Mouse (Mus musculus) embryonic facial prominence, embryonic 13.5 days (tissue): ENCODE data around the gene Stmn1. TPM values are rescaled to one million over a fixed set of nuclear protein-coding genes. Genes with fewer than 3 reads are reported as not detected.

Experiments
- ATAC-seq: fragments of 200-750 bp; cut with Nextera tagmentation; 2 replicates; pipeline ENCODE4 v1.8.0; 2017; ENCODE audit warnings: low read depth; ENCODE audit not compliant: insufficient number of reproducible peaks, insufficient read depth, low FRiP score, low TSS enrichment
- H3K27ac ChIP-seq: fragments of 300-500 bp; sonication (generic); 2 replicates; pipeline ENCODE4 v1.5.1; 2015; ENCODE audit warnings: moderate library complexity, mild to moderate bottlenecking, inconsistent platforms
- H3K27me3 ChIP-seq: fragments of 300-500 bp; sonication (generic); 2 replicates; pipeline ENCODE4 v1.6.1; 2015; ENCODE audit warnings: mild to moderate bottlenecking, inconsistent platforms
- H3K36me3 ChIP-seq: fragments of 300-500 bp; sonication (generic); 2 replicates; pipeline ENCODE4 v1.6.1; 2015; ENCODE audit warnings: mild to moderate bottlenecking, inconsistent platforms
- H3K4me1 ChIP-seq: fragments of 300-500 bp; sonication (generic); 2 replicates; pipeline ENCODE4 v1.6.1; 2015; ENCODE audit warnings: inconsistent platforms
- H3K4me2 ChIP-seq: fragments of 300-500 bp; sonication (generic); 2 replicates; pipeline ENCODE4 v1.6.1; 2015; ENCODE audit warnings: moderate library complexity, mild to moderate bottlenecking, inconsistent platforms
- H3K4me3 ChIP-seq: fragments of 300-500 bp; sonication (generic); 2 replicates; pipeline ENCODE4 v1.5.1; 2015; ENCODE audit warnings: mild to moderate bottlenecking, inconsistent platforms
- H3K9ac ChIP-seq: fragments of 300-500 bp; sonication (generic); 2 replicates; pipeline ENCODE4 v1.6.1; 2015; ENCODE audit warnings: mild to moderate bottlenecking, inconsistent platforms
- H3K9me3 ChIP-seq: fragments of 300-500 bp; sonication (generic); 2 replicates; pipeline ENCODE4 v1.6.1; 2016; ENCODE audit warnings: inconsistent platforms
- WGBS: fragments of 180-500 bp; shearing (Covaris S2); methylation state at CpG from one replicate; pipeline ENCODE4 v1.1.7; 2015; ENCODE audit warnings: mixed read lengths; 5-methylcytosine and 5-hydroxymethylcytosine counted together
- polyA plus RNA-seq: library from polyadenylated mRNA; unstranded; fragments of >200 nt; fragmentation: Nextera tagmentation; extraction: Ambion mirVana; gene quantifications from 2 replicates; pipeline ENCODE4 v1.2.1, GENCODE M21; 2015

Gene Stmn1
- polyA plus RNA-seq, 1 experiment from 2014 or later = 2,313 TPM

- Histone ChIP-seq H3K9me3 (no peaks in the 10 kb centered on the region), H3K27ac (no peak overlapping the region), H3K4me3 (no peak overlapping the region), H3K4me1 (peaks cover 4% of the 10 kb centered on the region), H3K4me2 (no peak overlapping the region), H3K9ac (no peak overlapping the region), H3K36me3 (no peaks in the 10 kb centered on the region), H3K27me3 (peaks cover 3% of the 10 kb centered on the region)
- no peak for ATAC-seq
- WGBS = 62% methylated on average over 7 of the region's 7 CpGs
These were observed 23.2 kb upstream of the Stmn1 start for GRCm38 (mm10) chr4:134444949-134445348.

- Histone ChIP-seq H3K27me3 (peaks cover 8% of the 10 kb centered on the region), H3K4me2 (no peak overlapping the region), H3K27ac (no peak overlapping the region), H3K9me3 (no peaks in the 10 kb centered on the region), H3K4me3 (no peak overlapping the region), H3K9ac (no peak overlapping the region), H3K36me3 (no peaks in the 10 kb centered on the region), H3K4me1 (peaks cover 9% of the 10 kb centered on the region)
- 61% methylated on average over 1 of the region's 1 CpGs for WGBS
- ATAC-seq = no peak
These were observed 22.6 kb upstream of the Stmn1 start for GRCm38 (mm10) chr4:134445489-134445888.

DNA sequence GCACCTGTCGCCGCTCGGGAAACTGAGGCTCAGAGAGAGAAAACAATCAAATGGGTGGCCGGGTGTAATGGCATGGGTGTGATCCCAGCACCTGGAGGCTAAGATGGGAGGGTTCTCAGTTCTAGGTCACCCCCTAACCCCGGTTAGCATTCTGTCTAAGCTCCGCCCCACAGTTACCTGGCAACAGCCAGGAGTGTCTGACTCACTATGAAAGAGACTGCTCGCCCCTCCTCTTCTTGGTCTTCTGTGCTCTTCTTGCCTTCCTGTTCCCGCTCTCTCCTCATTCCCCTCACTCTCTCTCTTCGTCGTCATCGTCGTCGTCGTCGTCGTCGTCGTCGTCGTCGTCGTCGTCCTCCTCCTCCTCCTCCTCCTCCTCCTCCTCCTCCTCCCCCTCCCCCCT lies 20.2 kb upstream of the Stmn1 start:
- WGBS = 53% methylated on average over 23 of the region's 23 CpGs
- Histone ChIP-seq H3K4me3 (no peak overlapping the region), H3K27ac (no peak overlapping the region), H3K9me3 (no peaks in the 10 kb centered on the region), H3K36me3 (no peaks in the 10 kb centered on the region), H3K27me3 (peaks cover 32% of the 10 kb centered on the region), H3K4me2 (no peak overlapping the region), H3K4me1 (peaks cover 15% of the 10 kb centered on the region), H3K9ac (no peak overlapping the region)
- ATAC-seq = no peak

DNA sequence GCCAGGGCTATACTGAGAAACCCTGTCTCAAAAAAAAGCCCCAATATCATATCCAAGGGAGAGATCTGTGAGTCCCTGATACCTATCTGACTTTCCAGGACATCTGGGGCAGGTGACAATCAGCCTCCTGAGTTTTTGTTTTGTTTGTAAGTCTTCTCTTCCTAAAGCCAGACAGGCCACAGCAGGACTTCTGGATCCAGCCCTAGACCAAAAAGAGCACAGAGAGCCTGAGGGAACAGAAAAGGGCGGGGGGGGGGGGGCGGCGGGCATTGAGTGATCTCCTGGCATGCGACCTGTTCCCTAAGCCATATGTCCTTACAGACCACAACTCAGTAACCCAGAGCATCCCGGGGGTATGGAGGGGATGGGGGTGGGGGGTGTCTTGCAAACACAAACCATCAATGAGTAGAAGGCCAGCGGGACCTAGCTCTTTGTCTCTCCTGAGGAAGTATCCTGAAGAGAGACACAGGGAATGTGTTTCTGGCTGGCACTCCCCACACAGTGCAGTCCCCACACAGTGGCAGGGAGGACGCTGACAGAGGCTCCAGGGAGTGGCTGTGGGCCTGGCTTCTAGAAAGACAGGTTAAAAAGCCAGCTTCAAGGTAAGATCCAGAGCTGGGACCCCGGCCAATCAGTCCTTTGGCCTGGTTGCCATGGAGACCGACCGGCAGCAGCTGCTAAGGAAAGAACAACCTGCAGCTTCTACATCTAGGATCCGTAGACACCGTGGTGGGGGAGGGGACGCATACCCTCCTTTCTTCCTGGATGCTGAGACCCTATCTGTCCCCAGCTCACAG lies 18.3 kb upstream of the Stmn1 start:
- Histone ChIP-seq H3K9me3 (no peaks in the 10 kb centered on the region), H3K27ac (no peak overlapping the region), H3K9ac (no peak overlapping the region), H3K27me3 (peaks cover 50% of the 10 kb centered on the region), H3K4me3 (no peak overlapping the region), H3K36me3 (no peaks in the 10 kb centered on the region), H3K4me2 (no peak overlapping the region), H3K4me1 (peaks cover 15% of the 10 kb centered on the region)
- 15% methylated on average over 13 of the region's 13 CpGs for WGBS
- ATAC-seq = no peak

DNA sequence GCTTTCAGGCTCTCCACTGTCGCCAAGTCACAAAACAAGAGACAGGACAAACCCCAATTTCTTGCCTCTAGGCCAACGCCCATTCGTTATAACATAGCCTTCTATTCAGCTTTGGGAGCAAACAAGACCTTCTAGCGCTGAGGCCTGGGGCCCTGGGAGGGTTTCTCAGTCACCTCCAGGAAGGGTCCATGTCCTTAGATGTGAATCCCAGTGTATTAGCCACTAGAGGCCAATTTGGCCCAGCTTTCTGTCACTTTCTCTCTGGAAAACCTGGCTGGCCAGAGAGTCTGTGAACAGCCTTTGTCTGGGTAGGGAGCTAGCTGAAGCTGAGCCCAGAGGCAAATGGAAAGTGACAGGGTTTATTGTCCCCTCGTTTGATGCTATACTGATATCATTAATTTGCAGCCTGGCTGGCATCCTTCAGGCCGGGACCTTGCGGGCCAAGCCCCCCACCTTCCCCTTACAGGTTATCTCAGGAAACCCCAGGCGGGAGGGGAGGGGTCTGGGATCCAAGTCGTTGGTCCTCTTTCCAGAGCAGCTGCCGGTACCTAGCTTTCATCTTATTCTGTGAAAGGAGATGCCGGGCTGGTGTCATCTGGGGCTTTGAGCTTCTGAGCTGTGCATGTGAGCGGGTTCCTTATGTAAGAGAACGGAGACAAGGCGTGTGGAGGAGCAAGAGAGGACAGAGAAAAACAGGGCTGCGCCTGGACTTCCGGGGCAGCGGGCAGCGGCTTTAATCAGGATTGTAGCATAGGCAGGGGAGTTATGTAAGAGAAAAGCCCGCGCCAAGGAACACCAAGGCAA lies 17.5 kb upstream of the Stmn1 start:
- ATAC-seq = no peak
- no peak overlapping the region for H3K9ac ChIP-seq
- peak overlapping the region; percentile 9; the same call in 1 of the 2 replicates for H3K4me2 ChIP-seq
- H3K27ac ChIP-seq = no peak overlapping the region
- no peaks in the 10 kb centered on the region for H3K9me3 ChIP-seq
- H3K4me1 ChIP-seq = peaks cover 15% of the 10 kb centered on the region
- peaks cover 57% of the 10 kb centered on the region for H3K27me3 ChIP-seq
- no peaks in the 10 kb centered on the region for H3K36me3 ChIP-seq
- 17% methylated on average over 20 of the region's 20 CpGs for WGBS
- no peak overlapping the region for H3K4me3 ChIP-seq

- Histone ChIP-seq H3K36me3 (no peaks in the 10 kb centered on the region), H3K27ac (no peak overlapping the region), H3K27me3 (peaks cover 60% of the 10 kb centered on the region), H3K9me3 (no peaks in the 10 kb centered on the region), H3K4me1 (peaks cover 15% of the 10 kb centered on the region), H3K9ac (no peak overlapping the region), H3K4me3 (no peak overlapping the region), H3K4me2 (no peak overlapping the region)
- WGBS = 70% methylated on average over 9 of the region's 9 CpGs
- ATAC-seq = no peak
These were observed 16.6 kb upstream of the Stmn1 start for GRCm38 (mm10) chr4:134451484-134451883.

GRCm38 (mm10) chr4:134453619-134454400 lies 14.3 kb upstream of the Stmn1 start:
- no peak overlapping the region for H3K4me3 ChIP-seq
- no peak overlapping the region for H3K27ac ChIP-seq
- no peak overlapping the region for H3K9ac ChIP-seq
- no peaks in the 10 kb centered on the region for H3K9me3 ChIP-seq
- H3K27me3 ChIP-seq = peaks cover 60% of the 10 kb centered on the region
- 25% methylated on average over 34 of the region's 34 CpGs for WGBS
- H3K4me1 ChIP-seq = peaks cover 15% of the 10 kb centered on the region
- 0 out of 2 replicates have a peak, but pooled peaks have one; percentile 28 for ATAC-seq
- no peak overlapping the region for H3K4me2 ChIP-seq
- H3K36me3 ChIP-seq = no peaks in the 10 kb centered on the region

DNA sequence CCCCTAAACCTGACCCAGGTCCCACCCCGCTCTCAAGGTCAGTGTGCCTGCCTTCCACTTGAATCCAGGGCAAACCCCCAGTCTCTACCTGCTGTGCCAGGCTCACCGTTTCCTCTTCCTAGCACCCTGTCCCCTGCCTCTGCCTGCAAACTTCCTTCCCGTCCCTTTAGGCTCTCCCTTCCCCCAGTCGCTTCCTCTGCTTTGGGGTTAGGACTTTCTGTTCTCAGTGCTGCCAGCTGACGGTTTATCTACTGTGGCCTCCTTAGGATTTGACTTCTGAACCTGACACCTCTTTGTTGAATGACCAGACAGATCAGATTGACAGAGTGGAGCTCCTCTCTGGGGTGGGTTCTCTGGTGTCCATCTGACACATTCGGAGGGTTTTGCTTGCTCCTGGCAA lies 12.8 kb upstream of the Stmn1 start:
- no peaks in the 10 kb centered on the region for H3K36me3 ChIP-seq
- H3K4me1 ChIP-seq = peaks cover 8% of the 10 kb centered on the region
- H3K27ac ChIP-seq = no peak overlapping the region
- H3K27me3 ChIP-seq = peaks cover 54% of the 10 kb centered on the region
- no peak overlapping the region for H3K9ac ChIP-seq
- no peak overlapping the region for H3K4me2 ChIP-seq
- no peak overlapping the region for H3K4me3 ChIP-seq
- WGBS = 37% methylated on average over 6 of the region's 6 CpGs
- H3K9me3 ChIP-seq = no peaks in the 10 kb centered on the region
- ATAC-seq = no peak

- H3K4me3 ChIP-seq = no peak overlapping the region
- H3K4me2 ChIP-seq = no peak overlapping the region
- H3K4me1 ChIP-seq = no peaks in the 10 kb centered on the region
- no peak overlapping the region for H3K27ac ChIP-seq
- 62% methylated on average over 7 of the region's 7 CpGs for WGBS
- no peak for ATAC-seq
- H3K27me3 ChIP-seq = peaks cover 34% of the 10 kb centered on the region
- H3K9me3 ChIP-seq = no peaks in the 10 kb centered on the region
- H3K9ac ChIP-seq = no peak overlapping the region
- H3K36me3 ChIP-seq = no peaks in the 10 kb centered on the region
These were observed 10.8 kb upstream of the Stmn1 start for GRCm38 (mm10) chr4:134457130-134457825.

DNA sequence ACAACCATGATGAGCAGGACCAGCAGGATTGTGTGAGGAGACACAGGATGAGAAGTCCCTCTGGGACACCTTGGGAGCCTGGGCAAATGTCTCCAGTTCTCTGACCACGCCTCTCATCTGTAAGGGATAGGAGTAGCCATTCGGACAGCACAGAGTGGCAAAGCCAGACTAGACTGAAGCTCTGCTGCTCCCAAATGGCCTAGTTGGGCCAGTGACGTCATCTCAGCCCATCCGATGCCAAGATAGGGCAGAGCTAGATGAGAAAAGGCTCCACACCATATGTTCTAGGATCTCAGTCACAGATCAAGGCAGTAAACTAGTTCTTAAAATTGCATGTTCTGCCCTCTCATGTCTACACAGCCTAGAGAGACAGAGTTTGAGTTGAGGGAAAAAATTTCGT lies 9.3 kb upstream of the Stmn1 start:
- no peak overlapping the region for H3K27ac ChIP-seq
- H3K27me3 ChIP-seq = peaks cover 20% of the 10 kb centered on the region
- no peaks in the 10 kb centered on the region for H3K9me3 ChIP-seq
- no peaks in the 10 kb centered on the region for H3K36me3 ChIP-seq
- WGBS = 78% methylated on average over 5 of the region's 5 CpGs
- H3K4me2 ChIP-seq = no peak overlapping the region
- H3K4me3 ChIP-seq = no peak overlapping the region
- no peak overlapping the region for H3K9ac ChIP-seq
- ATAC-seq = no peak
- no peaks in the 10 kb centered on the region for H3K4me1 ChIP-seq

DNA sequence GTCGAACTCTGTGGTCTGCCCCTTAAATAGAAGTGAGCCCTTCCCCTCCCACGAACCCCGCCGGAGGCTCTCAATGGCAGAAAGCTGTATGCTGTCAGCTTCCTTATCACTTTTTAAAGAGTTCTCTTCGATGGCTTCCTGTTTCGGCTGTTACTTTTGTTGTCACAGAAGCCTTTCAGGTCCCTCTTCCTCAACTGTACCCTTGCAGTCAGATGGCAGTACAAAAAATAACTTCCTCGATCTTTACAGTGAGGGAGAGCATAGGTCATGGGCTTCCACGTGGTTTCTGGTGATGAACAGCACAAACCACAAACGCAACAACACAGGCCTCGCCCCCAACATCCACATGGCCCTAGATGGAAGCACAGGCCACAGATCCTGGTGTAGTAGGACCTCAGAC lies 7.8 kb upstream of the Stmn1 start:
- H3K27ac ChIP-seq = no peak overlapping the region
- no peak overlapping the region for H3K4me2 ChIP-seq
- 82% methylated on average over 10 of the region's 10 CpGs for WGBS
- no peak overlapping the region for H3K9ac ChIP-seq
- H3K4me3 ChIP-seq = no peak overlapping the region
- peaks cover 6% of the 10 kb centered on the region for H3K27me3 ChIP-seq
- H3K4me1 ChIP-seq = no peaks in the 10 kb centered on the region
- no peak for ATAC-seq
- H3K9me3 ChIP-seq = no peaks in the 10 kb centered on the region
- H3K36me3 ChIP-seq = no peaks in the 10 kb centered on the region
